Mouse (Mus musculus) left cerebral cortex, postnatal 25 days (tissue): ENCODE results near the gene Tuba1c. TPM values are rescaled to one million over a fixed set of nuclear protein-coding genes. Genes with fewer than 3 reads are reported as not detected.

Experiments
- DNase-seq, 2 experiments: peaks; one replicate each; pipeline ENCODE4 v3.0.0; 2022; ENCODE audit warnings: low spot score in 2 of 2, mixed read lengths in 1 of 2
- intact Hi-C: fragments of 180-260 bp; cut with DNase I; formaldehyde crosslinking; loops from one replicate; pipeline ENCODE4 v1.15.1; 2025
- total RNA-seq, 2 experiments: library from RNA; stranded (reverse); gene quantifications; 2 replicates each; pipeline ENCODE4 v1.2.3; 2021

Gene Tuba1c
- total RNA-seq, 2 experiments from 2014 or later = 71.0 to 80.5 TPM

DNA sequence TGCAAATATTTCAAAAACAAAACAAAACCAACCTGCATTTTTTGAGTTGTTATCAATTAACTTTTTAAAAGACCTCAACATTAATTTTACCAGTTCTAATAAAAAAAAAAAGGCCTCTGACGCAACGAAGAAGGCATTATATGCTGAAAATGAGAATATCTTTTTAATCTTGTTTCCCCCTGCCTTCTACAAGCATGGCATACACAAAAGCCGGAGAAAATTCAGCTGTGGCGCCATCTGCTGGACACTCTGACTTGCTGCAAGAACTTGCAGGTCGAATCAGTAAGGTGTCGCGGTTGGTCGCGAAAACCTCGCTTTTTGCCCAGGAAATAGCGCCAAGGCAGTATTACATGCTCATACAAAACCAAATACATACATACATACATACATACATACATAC is 35.8 kb upstream of the Tuba1c start:
- intact Hi-C loops = loop anchor here (1.0 kb wide), 3 partner anchors 41 to 102 kb away; partner anchors contain the start of genes Gm49450, Tuba1a and Tuba1b
- DNase-seq = peak; percentile 79 to 92

- intact Hi-C loops = loop anchor here (1.0 kb wide), 1 partner anchor 103 kb away; no protein-coding TSS in a partner anchor
- no peak for DNase-seq
Observed at GRCm38 (mm10) chr15:98994957-98995520, 34.7 kb upstream of the Tuba1c start.

DNA sequence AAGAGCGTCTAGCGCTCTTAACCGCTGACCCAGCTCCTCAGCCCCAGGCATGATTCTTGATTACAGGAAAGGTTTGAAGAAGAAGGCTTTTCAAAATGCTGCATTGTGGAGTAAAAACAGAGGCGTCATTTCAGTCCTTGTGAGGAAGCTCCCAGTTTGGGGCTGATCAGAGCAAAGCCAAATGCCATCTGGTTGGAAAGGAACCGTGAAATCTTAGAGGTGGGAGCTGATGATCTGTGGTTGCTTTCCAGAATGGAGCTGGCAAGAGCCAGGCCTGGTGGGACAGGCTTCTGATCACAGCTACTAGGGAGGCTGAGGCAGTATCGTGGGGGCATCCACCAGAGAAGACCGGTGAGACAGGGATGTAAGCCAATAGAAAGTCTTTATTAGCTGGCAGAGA is 32.9 kb upstream of the Tuba1c start:
- intact Hi-C loops = no loop called here
- DNase-seq = no peak

DNA sequence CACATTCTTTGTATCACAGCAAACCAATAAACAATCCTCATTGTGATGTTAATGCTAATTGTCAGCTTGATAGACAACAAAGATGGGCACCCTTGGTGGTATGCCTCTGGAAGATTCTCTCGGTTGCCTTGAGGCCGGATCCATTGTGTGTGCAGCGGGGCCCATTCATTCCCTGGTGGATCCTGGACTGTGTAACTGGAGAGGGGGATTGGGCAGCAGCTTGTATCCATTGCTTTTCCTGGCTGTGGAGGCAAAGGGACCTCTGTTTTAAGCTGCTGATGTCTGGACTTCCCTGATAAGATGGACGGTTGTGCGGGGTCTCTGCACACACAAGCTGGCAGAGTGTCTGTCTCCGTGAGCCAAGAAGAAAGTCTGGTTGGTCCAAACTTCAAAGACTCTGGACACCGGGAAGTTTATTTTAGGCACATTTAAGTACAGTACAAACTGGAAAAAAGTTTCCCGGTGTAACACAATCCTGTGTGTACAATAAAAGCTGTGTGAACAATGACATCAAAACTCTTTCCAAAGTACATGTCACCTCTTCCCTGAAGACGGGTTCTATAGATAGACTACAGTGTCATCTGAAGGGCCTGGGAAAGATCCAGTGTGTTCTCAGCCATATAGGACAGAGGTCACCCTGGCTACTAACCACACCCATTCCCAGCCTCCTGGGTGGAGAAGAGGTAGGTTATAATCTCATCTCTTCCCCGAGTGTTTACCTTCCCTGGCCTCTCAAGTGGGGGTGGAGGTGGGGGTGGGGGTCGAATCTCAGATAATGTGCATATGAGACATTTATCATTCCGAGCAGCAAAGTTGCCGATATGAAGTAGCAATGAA is 31.5 kb upstream of the Tuba1c start:
- no peak for DNase-seq
- intact Hi-C loops = no loop called here

DNA sequence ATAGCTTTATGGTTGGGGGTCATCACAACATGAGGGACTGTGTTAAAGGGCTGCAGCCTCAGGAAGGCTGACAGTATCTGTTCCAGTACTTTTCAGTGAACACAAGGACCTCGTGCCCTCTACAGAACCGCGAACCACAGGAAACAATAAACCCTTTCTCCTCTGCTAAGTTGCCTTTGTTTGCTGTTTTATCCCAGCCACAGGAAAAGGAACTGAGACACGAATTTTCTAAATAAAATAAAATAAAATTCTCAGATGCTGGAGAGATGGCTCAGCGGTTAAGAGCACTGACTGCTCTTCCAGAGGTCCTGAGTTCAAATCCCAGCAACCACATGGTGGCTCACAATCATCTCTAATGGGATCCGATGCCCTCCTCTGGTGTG is 30.9 kb upstream of the Tuba1c start:
- intact Hi-C loops = no loop called here
- no peak for DNase-seq

GRCm38 (mm10) chr15:99000535-99001283 is 29.0 kb upstream of the Tuba1c start:
- DNase-seq = peak; percentile 52 to 71

GRCm38 (mm10) chr15:99001451-99001931 is 28.2 kb upstream of the Tuba1c start:
- DNase-seq = no peak
- intact Hi-C loops = no loop called here

More at GRCm38 (mm10) chr15:99000535-99001283, 29.0 kb upstream of the Tuba1c start:
- intact Hi-C loops = no loop called here

DNA sequence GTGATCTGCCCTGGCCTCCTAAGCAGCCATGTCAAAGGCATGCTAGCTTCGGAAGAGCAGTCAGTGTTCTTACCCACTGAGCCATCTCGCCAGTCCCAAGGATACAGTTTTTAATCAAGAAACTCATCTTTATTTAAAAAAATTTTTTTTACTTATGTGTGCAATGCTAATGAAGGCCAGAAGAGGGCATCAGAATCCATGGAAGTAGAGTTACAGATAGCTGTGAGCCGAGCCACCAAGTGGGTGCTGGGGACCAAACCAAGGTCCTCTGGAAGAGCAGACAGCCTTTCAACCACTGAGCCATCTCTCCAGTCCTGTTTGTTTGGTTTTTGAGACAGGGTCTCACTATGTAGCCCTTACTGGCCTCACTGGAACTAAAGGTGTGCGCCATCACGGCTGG is 26.1 kb upstream of the Tuba1c start:
- DNase-seq = no peak
- intact Hi-C loops = no loop called here

DNA sequence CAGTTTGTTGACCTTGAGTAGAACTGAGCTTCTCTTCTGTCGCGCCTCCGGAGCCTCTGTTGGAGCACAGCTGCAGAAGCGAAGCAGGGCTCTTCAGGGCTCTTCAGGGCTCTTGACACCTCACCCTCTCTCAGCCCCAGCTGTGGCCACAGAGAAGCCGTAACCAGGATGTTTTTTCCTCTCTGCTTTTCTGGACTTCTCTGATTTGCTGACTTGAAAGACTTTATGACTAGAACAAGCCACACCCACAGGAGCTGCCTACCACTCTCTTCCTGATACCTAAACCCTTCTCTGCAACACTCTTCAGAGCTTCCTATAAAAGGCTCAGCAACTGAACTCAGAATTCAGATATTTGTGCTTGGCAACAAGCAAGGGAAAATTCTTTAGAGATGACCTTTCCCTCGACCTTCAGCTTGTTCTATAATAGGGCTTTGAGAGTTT is 20.9 kb upstream of the Tuba1c start:
- intact Hi-C loops = no loop called here
- DNase-seq = no peak

DNA sequence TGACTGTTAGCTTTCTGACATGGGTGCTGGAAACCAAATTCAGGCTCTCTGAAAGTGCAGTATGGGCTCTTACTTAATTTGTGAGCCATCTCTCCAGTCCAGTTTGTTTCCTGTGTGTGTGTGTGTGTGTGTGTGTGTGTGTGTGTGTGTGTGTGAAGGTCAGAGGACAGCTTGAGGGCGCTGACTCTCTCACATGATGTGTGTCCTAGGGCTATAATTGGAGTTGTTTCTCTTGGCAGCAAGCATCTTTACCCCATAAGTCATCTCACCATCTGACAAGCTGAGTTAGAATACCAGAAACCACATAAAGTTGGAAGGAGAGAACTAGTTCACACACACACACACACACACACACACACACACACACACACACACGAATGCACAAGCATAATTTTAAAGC is 18.8 kb upstream of the Tuba1c start:
- DNase-seq = no peak
- intact Hi-C loops = loop anchor here (5.0 kb wide), 1 partner anchor 106 kb away; no protein-coding TSS in a partner anchor

GRCm38 (mm10) chr15:99011946-99012345 is 17.7 kb upstream of the Tuba1c start:
- no peak for DNase-seq
- intact Hi-C loops = loop anchor here (5.0 kb wide), 1 partner anchor 105 kb away; no protein-coding TSS in a partner anchor

- no peak for DNase-seq
- intact Hi-C loops = loop anchor here (5.0 kb wide), 1 partner anchor 103 kb away; no protein-coding TSS in a partner anchor
Observed at GRCm38 (mm10) chr15:99014496-99015030, 15.1 kb upstream of the Tuba1c start.

- no peak for DNase-seq
- intact Hi-C loops = no loop called here
Observed at GRCm38 (mm10) chr15:99017355-99017761, 12.3 kb upstream of the Tuba1c start.

DNA sequence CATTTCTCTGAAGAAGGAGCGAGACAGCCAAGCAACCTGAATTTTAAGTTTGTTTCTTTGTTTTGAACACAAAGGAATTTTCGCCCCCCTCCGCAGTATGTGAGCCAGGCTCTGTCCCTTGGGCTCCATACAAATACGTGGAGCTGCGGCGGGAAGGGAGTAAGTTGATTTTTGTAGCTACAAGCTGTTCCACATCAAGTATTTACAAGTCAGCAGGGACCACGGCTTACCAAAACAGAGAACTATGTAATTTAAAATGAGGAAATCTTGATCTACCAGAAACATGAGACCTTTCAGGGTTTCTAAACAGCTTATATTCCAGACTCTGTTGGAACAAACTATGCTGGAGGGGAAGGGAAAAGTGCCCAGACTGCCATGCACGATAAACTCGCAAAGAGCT is 11.7 kb upstream of the Tuba1c start:
- DNase-seq = no peak
- intact Hi-C loops = no loop called here

GRCm38 (mm10) chr15:99018630-99019029 is 11.1 kb upstream of the Tuba1c start:
- no peak for DNase-seq
- intact Hi-C loops = no loop called here

DNA sequence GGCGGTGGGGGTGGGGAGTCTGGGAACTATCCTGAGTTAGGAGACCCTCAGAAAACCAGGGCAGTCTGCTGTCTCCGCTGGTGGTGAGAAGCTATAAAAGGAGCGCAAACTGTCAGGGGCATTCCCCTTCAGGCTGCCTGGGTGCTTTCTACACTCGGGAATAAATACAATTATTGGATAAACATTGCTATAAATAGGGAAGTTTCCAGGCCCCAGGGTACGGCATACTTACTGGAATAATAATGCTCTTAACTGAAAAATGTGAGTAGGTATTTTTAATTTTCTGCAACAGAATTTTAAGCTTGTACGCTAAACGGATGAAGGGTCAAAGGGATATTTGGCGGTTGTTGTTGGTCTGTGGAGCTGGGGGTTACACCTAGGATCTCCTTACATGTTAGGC is 10.3 kb upstream of the Tuba1c start:
- intact Hi-C loops = no loop called here
- DNase-seq = no peak

- intact Hi-C loops = no loop called here
Observed at GRCm38 (mm10) chr15:99020171-99020570, 9.5 kb upstream of the Tuba1c start.

DNA sequence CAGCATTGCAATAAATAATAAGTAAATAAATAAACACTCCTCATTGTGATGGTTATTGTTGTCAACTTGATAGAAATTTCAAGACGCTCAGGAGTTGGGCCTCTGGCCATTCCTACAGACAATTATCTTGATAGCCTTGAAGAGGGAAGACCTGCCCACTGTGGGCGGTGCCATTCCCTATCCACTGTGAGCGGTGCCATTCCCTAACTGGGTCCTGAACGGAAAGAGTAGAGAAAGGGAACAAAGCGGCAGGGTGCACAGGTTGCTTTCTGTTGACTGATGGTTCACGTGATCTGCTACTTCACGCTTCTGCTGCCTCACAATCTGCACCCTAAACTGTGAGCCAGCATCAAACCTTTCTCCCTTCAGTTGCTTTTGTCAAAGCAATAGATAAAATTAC is 8.4 kb upstream of the Tuba1c start:
- intact Hi-C loops = no loop called here

More at GRCm38 (mm10) chr15:99020171-99020570, 9.5 kb upstream of the Tuba1c start:
- no peak for DNase-seq

DNA sequence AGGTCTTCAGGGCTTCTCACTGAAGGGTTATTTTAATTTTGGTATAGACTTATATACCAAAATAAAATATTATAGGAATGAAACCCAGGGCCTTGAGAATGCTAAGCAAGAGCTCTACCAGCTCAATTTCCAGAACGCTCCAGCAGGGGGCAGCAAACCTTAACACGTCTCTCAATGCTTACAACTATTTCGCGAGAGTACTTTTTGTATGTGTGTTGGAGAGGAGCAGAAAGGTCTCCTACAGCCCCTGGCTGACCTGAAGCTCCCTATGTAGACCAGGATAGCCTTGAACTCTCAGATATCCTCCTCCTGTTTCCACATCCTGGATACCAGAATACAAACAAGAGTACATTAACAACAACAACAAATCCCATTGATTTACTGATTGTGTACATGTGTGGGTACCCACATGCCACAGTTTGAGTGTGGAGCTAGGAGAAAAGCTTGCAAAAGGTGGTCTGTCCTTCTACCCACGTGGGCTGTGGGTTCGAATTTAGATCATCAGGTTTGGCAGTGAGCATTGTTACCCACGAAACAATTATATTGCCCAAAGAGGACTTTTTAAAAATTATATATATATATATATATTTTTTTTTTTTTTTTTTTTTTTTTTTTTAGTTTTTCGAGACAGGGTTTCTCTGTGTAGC is 4.9 kb upstream of the Tuba1c start:
- intact Hi-C loops = no loop called here
- peak; percentile 66 to 74 for DNase-seq

More for the DNA sequence above, 8.4 kb upstream of the Tuba1c start:
- DNase-seq = no peak
